Mouse (Mus musculus): ENCODE results near the gene Prkch. TPM values are rescaled to one million over a fixed set of nuclear protein-coding genes. Genes with fewer than 3 reads are reported as not detected.

Gene Prkch
- 213 TPM for polyA plus RNA-seq (2017; shearing (Covaris generic))

GRCm38 (mm10) chr12:73584610-73585240, at the start of gene Prkch:
Gene Prkch (plus strand): TSS chr12:73584796.

GRCm38 (mm10) chr12:73546086-73546711, 38.4 kb upstream of the Prkch start, which contains the start of gene Tmem30b:
Gene Tmem30b (minus strand): TSS chr12:73546392.

Other genes with a start within 250 kb of the Prkch start
- 0.17 TPM for gene Tmem30b, start 38.4 kb upstream of the Prkch start, polyA plus RNA-seq (2017; shearing (Covaris generic))

All from CD4-positive, CD25-positive, alpha-beta regulatory T cell, adult 9 weeks (primary cell).